Mouse (Mus musculus) lung, postnatal 0 days (tissue): Measurements from ENCODE around the gene Muc13. TPM values are rescaled to one million over a fixed set of nuclear protein-coding genes. Genes with fewer than 3 reads are reported as not detected.

ENCODE experiments used
- ATAC-seq: fragments of 200-750 bp; cut with Nextera tagmentation; 2 replicates; pipeline ENCODE4 v1.8.0; 2017; ENCODE audit warnings: moderate library complexity
- DNase-seq: peaks from one replicate; pipeline ENCODE4 v3.0.0-alpha.2; 2016; ENCODE audit warnings: low spot score
- H3K27ac ChIP-seq: fragments of 300-500 bp; sonication (generic); 2 replicates; pipeline ENCODE4 v1.5.1; 2014; ENCODE audit warnings: antibody characterized with exemption, mild to moderate bottlenecking, low read length, mixed read lengths
- H3K27me3 ChIP-seq: fragments of 300-500 bp; sonication (generic); replicated peaks from 2 replicates; pipeline ENCODE4 v1.6.1; 2014; ENCODE audit warnings: low read length, mixed read lengths; ENCODE audit not compliant: insufficient read depth
- H3K36me3 ChIP-seq: fragments of 300-500 bp; sonication (generic); 2 replicates; pipeline ENCODE4 v1.6.1; 2014; ENCODE audit warnings: low read length, mixed read lengths; ENCODE audit not compliant: insufficient read depth
- H3K4me1 ChIP-seq: fragments of 300-500 bp; sonication (generic); 2 replicates; pipeline ENCODE4 v1.6.1; 2014; ENCODE audit warnings: antibody characterized with exemption, low read depth, low read length, mixed read lengths; ENCODE audit not compliant: insufficient read depth
- H3K4me2 ChIP-seq: fragments of 300-500 bp; sonication (generic); replicated peaks from 2 replicates; pipeline ENCODE4 v1.6.1; 2014; ENCODE audit warnings: low read depth, mild to moderate bottlenecking, low read length, moderate library complexity, mixed read lengths
- H3K4me3 ChIP-seq: fragments of 300-500 bp; sonication (generic); 2 replicates; pipeline ENCODE4 v1.5.1; 2014; ENCODE audit warnings: low read depth, low read length
- H3K9ac ChIP-seq: fragments of 300-500 bp; sonication (generic); replicated peaks from 2 replicates; pipeline ENCODE4 v1.6.1; 2014; ENCODE audit warnings: low read depth, mild to moderate bottlenecking
- H3K9me3 ChIP-seq: fragments of 300-500 bp; sonication (generic); 2 replicates; pipeline ENCODE4 v1.6.1; 2016; ENCODE audit warnings: low read length, mixed read lengths
- CTCF ChIP-seq: IDR thresholded peaks from 2 replicates; pipeline ENCODE4 v1.5.1; 2016; ENCODE audit warnings: antibody characterized with exemption, mild to moderate bottlenecking
- EP300 ChIP-seq: IDR thresholded peaks from 2 replicates; pipeline ENCODE4 v1.6.1; 2016; ENCODE audit warnings: antibody characterized with exemption, mild to moderate bottlenecking, control low read depth
- WGBS: fragments of 180-500 bp; shearing (Covaris S2); extraction: QIAGEN DNeasy Blood & Tissue Kit; methylation state at CpG from one replicate; pipeline ENCODE4 v1.1.7; 2014; 5-methylcytosine and 5-hydroxymethylcytosine counted together
- polyA plus RNA-seq: library from polyadenylated mRNA; unstranded; fragments of >200 nt; fragmentation: Nextera tagmentation; extraction: Ambion mirVana; gene quantifications from 2 replicates; pipeline ENCODE4 v1.2.1, GENCODE M21; 2015

Muc13 gene
- polyA plus RNA-seq, 1 experiment from 2014 or later = 0.08 TPM

GRCm38 (mm10) chr16:33774972-33775371 lies 18.9 kb upstream of the Muc13 start:
- Histone ChIP-seq H3K4me3 (no peak overlapping the region), H3K9ac (no peak overlapping the region), H3K27ac (no peak overlapping the region), H3K36me3 (no peaks in the 10 kb centered on the region), H3K4me1 (no peaks in the 10 kb centered on the region), H3K27me3 (no peaks in the 10 kb centered on the region), H3K4me2 (no peak overlapping the region), H3K9me3 (no peaks in the 10 kb centered on the region)
- WGBS = 38% methylated on average over 3 of the region's 3 CpGs
- TF ChIP-seq EP300 (no peak; the same call in 1 of the 2 replicates), CTCF (no peak)
- ATAC-seq (peak; percentile 30), DNase-seq (no peak)

- Histone ChIP-seq H3K9ac (no peak overlapping the region), H3K4me2 (no peak overlapping the region), H3K27me3 (no peaks in the 10 kb centered on the region), H3K4me1 (no peaks in the 10 kb centered on the region), H3K4me3 (no peak overlapping the region), H3K9me3 (no peaks in the 10 kb centered on the region), H3K27ac (no peak overlapping the region), H3K36me3 (no peaks in the 10 kb centered on the region)
- TF ChIP-seq EP300 (no peak), CTCF (no peak)
- ATAC-seq (no peak), DNase-seq (no peak)
- 77% methylated on average over 1 of the region's 1 CpGs for WGBS
Observed at GRCm38 (mm10) chr16:33775733-33776335, 18.0 kb upstream of the Muc13 start.

DNA sequence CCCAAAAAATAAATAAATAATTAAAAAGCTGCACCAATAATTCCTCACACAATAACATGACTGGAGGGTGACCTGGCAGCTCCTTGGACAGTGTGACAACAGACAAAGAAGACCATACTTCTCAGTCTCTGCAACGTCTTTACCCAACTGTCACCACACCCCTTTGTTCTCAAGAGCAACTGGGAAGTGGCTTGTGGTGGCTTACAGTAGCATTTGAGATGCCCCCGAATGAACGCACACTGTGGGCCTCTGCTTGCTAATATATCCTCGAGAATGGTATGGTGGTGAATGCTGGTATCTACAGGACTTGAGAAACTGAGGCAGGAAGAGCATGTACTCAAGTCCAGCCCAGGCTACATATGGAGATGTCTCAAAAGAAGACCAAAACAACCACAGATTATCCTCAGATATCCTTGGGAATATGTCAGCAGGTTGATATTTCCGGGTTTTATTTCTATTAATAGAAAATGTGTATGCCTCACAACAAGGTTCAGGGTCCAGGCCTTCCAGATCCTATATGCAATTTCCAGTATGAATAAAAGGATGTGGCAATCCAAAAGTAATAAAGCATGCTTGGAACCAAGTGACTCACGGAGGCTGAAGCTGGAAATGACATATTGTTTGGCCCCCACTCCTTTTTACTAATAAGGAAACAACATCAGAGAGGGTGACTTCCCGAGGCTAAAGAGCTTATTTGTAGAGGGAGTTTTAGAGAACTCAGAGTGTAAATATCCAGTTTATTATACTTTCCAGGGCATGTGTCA lies 16.9 kb upstream of the Muc13 start:
- no peak overlapping the region for H3K9ac ChIP-seq
- H3K27ac ChIP-seq = no peak overlapping the region
- TF ChIP-seq EP300 = no peak
- TF ChIP-seq CTCF = no peak
- ATAC-seq (peak; percentile 32), DNase-seq (peak; percentile 42)
- no peaks in the 10 kb centered on the region for H3K4me1 ChIP-seq
- H3K9me3 ChIP-seq = no peaks in the 10 kb centered on the region
- H3K4me3 ChIP-seq = no peak overlapping the region
- 47% methylated on average over 7 of the region's 7 CpGs for WGBS
- H3K4me2 ChIP-seq = no peak overlapping the region
- H3K27me3 ChIP-seq = no peaks in the 10 kb centered on the region
- no peaks in the 10 kb centered on the region for H3K36me3 ChIP-seq

- no peaks in the 10 kb centered on the region for H3K4me1 ChIP-seq
- H3K9me3 ChIP-seq = no peaks in the 10 kb centered on the region
- no peak for DNase-seq
- WGBS = 88% methylated on average over 6 of the region's 6 CpGs
- H3K36me3 ChIP-seq = no peaks in the 10 kb centered on the region
- no peak for ATAC-seq
- TF ChIP-seq CTCF = no peak
- TF ChIP-seq EP300 = no peak
- H3K4me3 ChIP-seq = no peak overlapping the region
- no peak overlapping the region for H3K9ac ChIP-seq
- H3K27ac ChIP-seq = no peak overlapping the region
- no peaks in the 10 kb centered on the region for H3K27me3 ChIP-seq
- H3K4me2 ChIP-seq = no peak overlapping the region
Observed at GRCm38 (mm10) chr16:33777607-33778006, 16.2 kb upstream of the Muc13 start.

DNA sequence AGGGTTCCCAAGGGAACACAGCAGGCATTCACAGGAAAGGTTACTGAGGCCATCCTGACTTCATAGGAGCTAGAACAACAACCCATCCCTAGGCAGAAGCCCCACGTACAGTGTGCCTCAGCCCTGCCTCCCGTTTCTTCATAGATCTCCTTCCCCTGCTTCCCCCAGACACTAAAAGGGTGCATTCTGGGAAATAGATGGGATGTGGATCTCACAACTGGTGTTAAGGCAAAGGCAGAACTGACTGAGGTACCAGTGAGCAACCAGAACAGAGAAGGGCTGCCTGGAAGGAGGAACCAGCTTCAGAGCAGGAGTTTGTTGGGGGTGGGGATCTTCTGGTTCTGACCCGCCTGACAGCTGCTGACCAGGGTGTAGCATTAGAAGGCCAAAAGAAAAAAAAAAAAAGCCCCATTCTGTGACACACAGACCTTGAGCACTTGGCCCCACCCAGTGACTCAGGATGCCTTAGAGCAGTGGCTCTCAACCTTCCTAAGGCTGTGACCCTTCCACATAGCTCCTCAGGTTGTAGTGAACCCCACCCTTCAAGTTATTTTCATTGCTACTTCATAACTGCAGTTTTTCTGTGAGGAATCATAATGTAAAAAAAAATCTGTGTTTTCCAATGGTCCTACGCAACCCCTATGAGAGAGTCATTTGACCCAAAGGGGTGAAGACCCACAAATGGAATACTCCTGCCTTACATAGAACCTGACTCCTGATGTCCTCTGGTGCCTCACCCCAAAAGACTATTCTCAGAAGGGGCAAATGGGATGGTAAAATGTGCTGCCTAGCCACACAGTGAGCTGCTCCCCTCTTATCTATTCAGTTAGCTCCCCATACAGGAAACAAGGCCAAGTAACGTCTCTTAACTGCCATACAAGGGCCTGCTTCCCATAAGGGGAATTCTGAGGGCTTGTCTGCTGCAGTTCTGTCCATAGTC lies 11.8 kb upstream of the Muc13 start:
- ATAC-seq (peak; percentile 53; the same call in 1 of the 2 replicates), DNase-seq (no peak)
- 0 out of 2 replicates have a peak, but pooled peaks cover 1% of the 10 kb centered on the region for H3K4me1 ChIP-seq
- H3K36me3 ChIP-seq = no peaks in the 10 kb centered on the region
- no peak overlapping the region for H3K27ac ChIP-seq
- H3K27me3 ChIP-seq = no peaks in the 10 kb centered on the region
- no peaks in the 10 kb centered on the region for H3K9me3 ChIP-seq
- no peak overlapping the region for H3K9ac ChIP-seq
- H3K4me3 ChIP-seq = no peak overlapping the region
- no peak overlapping the region for H3K4me2 ChIP-seq
- no peak for TF ChIP-seq CTCF
- no peak for TF ChIP-seq EP300
- 74% methylated on average over 5 of the region's 5 CpGs for WGBS

DNA sequence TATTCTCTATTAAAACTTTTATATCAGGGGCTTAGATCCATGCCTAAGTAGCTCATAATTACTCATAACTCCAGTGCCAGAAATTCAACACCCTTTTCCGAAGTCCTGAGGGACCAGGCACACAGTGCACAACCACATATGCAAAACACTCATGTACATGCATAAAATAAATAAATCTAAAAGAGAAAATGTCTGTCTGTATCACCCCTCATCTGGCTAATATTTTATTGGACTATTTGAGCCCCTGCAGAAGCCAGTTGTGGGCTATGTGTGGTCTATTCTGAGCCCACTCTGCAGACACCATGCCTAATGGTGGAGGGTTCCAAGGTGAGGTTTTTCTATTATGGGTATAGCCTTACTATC lies 11.1 kb upstream of the Muc13 start:
- ATAC-seq = no peak
- TF ChIP-seq CTCF (no peak), EP300 (no peak)

More for the DNA sequence above, 11.1 kb upstream of the Muc13 start:
- 79% methylated on average over 1 of the region's 1 CpGs for WGBS
- Histone ChIP-seq H3K4me2 (no peak overlapping the region), H3K9ac (no peak overlapping the region), H3K36me3 (no peaks in the 10 kb centered on the region), H3K27ac (no peak overlapping the region), H3K9me3 (no peaks in the 10 kb centered on the region), H3K4me3 (no peak overlapping the region), H3K27me3 (no peaks in the 10 kb centered on the region), H3K4me1 (0 out of 2 replicates have a peak, but pooled peaks cover 4% of the 10 kb centered on the region)
- DNase-seq = no peak
